Mouse (Mus musculus) ES-E14 (cell line): ENCODE data around the gene Zfyve1. TPM values are rescaled to one million over a fixed set of nuclear protein-coding genes. Genes with fewer than 3 reads are reported as not detected.

Source experiments
- DNase-seq: peaks from one replicate; pipeline ENCODE4 v3.0.0-alpha.2; 2013; ENCODE audit warnings: low read depth, low spot score
- H3K27ac ChIP-seq: 2 replicates; pipeline ENCODE4 v1.5.1; 2012; ENCODE audit warnings: low read depth, mild to moderate bottlenecking, low read length, moderate library complexity, mixed read lengths; ENCODE audit not compliant: poor library complexity, insufficient read depth, severe bottlenecking
- H3K36me3 ChIP-seq: 2 replicates; pipeline ENCODE4 v1.6.1; 2012; ENCODE audit warnings: mild to moderate bottlenecking, low read length, moderate library complexity, mixed read lengths; ENCODE audit not compliant: control insufficient read depth, poor library complexity, insufficient read depth, severe bottlenecking
- H3K4me1 ChIP-seq, 2 experiments: fragments of 150-350 bp in 1 of 2; sonication (generic) in 1 of 2; 2 replicates each; pipeline ENCODE4 v1.6.1; 2012; ENCODE audit warnings: low read length in 2 of 2, mild to moderate bottlenecking in 1 of 2, mixed read lengths in 1 of 2; ENCODE audit not compliant: control insufficient read depth in 2 of 2, insufficient read depth in 2 of 2, poor library complexity in 1 of 2
- H3K4me3 ChIP-seq, 2 experiments: fragments of 150-350 bp in 1 of 2; sonication (generic) in 1 of 2; 2 replicates each; pipeline ENCODE4 v1.5.1; 2012; ENCODE audit warnings: low read length in 2 of 2, low read depth in 1 of 2, mild to moderate bottlenecking in 1 of 2, mixed read lengths in 1 of 2; ENCODE audit not compliant: insufficient read depth in 1 of 2, poor library complexity in 1 of 2, severe bottlenecking in 1 of 2
- H3K9ac ChIP-seq: 2 replicates; pipeline ENCODE4 v1.6.1; 2012; ENCODE audit warnings: low read depth, mild to moderate bottlenecking, low read length, mixed read lengths; ENCODE audit not compliant: poor library complexity, insufficient read depth, severe bottlenecking
- H3K9me3 ChIP-seq: fragments of 150-350 bp; sonication (generic); 2 replicates; pipeline ENCODE4 v1.6.1; 2012; ENCODE audit warnings: low read depth, mild to moderate bottlenecking, low read length; ENCODE audit not compliant: control insufficient read depth, insufficient read depth
- CHD2 ChIP-seq: IDR thresholded peaks from 2 replicates; pipeline ENCODE4 v1.6.1; 2014; ENCODE audit warnings: mild to moderate bottlenecking, low read depth, low read length, inconsistent platforms
- HCFC1 ChIP-seq: IDR thresholded peaks from 2 replicates; pipeline ENCODE4 v1.6.1; 2012; ENCODE audit warnings: low read length, inconsistent platforms, borderline replicate concordance; ENCODE audit not compliant: insufficient read depth
- MAFK ChIP-seq: IDR thresholded peaks from 2 replicates; pipeline ENCODE4 v1.6.1; 2014; ENCODE audit warnings: mild to moderate bottlenecking, low read depth, low read length, inconsistent platforms; ENCODE audit not compliant: insufficient read depth
- ZC3H11A ChIP-seq: IDR thresholded peaks from 2 replicates; pipeline ENCODE4 v1.6.1; 2012; ENCODE audit warnings: low read depth, mild to moderate bottlenecking, inconsistent platforms, low read length, borderline replicate concordance
- ZNF384 ChIP-seq: IDR thresholded peaks from 2 replicates; pipeline ENCODE4 v1.6.1; 2012; ENCODE audit warnings: low read depth, low read length, inconsistent platforms
- in situ Hi-C, 2 experiments: fragments of 600-800 bp; cut with MboI; formaldehyde crosslinking; loops; one replicate each; pipeline ENCODE4 v1.15.1; 2025; ENCODE audit warnings: low sequenced_read_pairs in 2 of 2, inconsistent platforms in 1 of 2; ENCODE audit not compliant: unreplicated experiment in 2 of 2
- total RNA-seq: library from RNA; depleted of rRNA; stranded (reverse); fragments of 300-350 nt; gene quantifications from 2 replicates; pipeline ENCODE4 v1.2.3, GENCODE M21; 2012

Gene Zfyve1
- total RNA-seq, 1 experiment: 38.2 TPM

GRCm38 (mm10) chr12:83514216-83514615 is 82.8 kb downstream of the Zfyve1 start:
- no peaks in the 10 kb centered on the region for H3K9me3 ChIP-seq
- H3K4me1 ChIP-seq: peaks cover 13 to 24% of the 10 kb centered on the region in 2 experiments
- no peaks in the 10 kb centered on the region for H3K36me3 ChIP-seq
- DNase-seq: no peak
- in situ Hi-C loops: no loop called here
- TF ChIP-seq CHD2: no peak
- TF ChIP-seq ZNF384: no peak
- TF ChIP-seq HCFC1: no peak
- no peak for TF ChIP-seq ZC3H11A
- TF ChIP-seq MAFK: no peak
- H3K9ac ChIP-seq: no peak overlapping the region
- no peak overlapping the region for H3K27ac ChIP-seq
- H3K4me3 ChIP-seq: no peak overlapping the region

GRCm38 (mm10) chr12:83513185-83513584 is 83.8 kb downstream of the Zfyve1 start:
- H3K27ac ChIP-seq: no peak overlapping the region
- DNase-seq: no peak
- in situ Hi-C loops: no loop called here

DNA sequence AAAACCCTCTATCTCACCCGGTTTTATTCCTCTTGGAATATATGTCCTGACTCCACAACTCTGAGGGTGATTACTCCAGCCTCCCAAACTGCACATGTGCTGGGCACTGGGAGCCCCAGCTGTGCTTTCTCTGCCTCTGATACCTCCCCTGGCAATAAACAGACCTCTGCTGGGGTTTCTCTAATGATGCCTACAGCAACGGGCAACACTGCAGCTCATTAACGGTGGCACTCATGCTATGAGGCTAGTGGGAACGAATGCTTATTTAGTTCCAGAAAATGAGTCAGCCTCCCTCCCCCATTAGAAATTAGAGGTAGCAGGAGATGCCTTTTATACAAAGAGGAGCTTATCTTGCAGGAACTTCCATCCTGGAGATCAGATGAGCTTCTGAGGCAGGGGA is 84.2 kb downstream of the Zfyve1 start:
- DNase-seq: no peak
- no peak for TF ChIP-seq ZC3H11A
- no peak for TF ChIP-seq CHD2
- no peak for TF ChIP-seq HCFC1
- no peak for TF ChIP-seq ZNF384
- no peak for TF ChIP-seq MAFK
- Histone ChIP-seq H3K9me3 (no peaks in the 10 kb centered on the region), H3K4me1 (peaks cover 10 to 22% of the 10 kb centered on the region in 2 experiments), H3K36me3 (no peaks in the 10 kb centered on the region), H3K9ac (no peak overlapping the region), H3K27ac (no peak overlapping the region), H3K4me3 (no peak overlapping the region)
- in situ Hi-C loops: no loop called here

More at GRCm38 (mm10) chr12:83513185-83513584, 83.8 kb downstream of the Zfyve1 start:
- Histone ChIP-seq H3K4me3 (no peak overlapping the region), H3K36me3 (no peaks in the 10 kb centered on the region), H3K9ac (no peak overlapping the region), H3K4me1 (peaks cover 10 to 20% of the 10 kb centered on the region in 2 experiments), H3K9me3 (no peaks in the 10 kb centered on the region)
- no peak for TF ChIP-seq CHD2
- TF ChIP-seq HCFC1: no peak
- no peak for TF ChIP-seq ZNF384
- TF ChIP-seq ZC3H11A: no peak
- no peak for TF ChIP-seq MAFK

DNA sequence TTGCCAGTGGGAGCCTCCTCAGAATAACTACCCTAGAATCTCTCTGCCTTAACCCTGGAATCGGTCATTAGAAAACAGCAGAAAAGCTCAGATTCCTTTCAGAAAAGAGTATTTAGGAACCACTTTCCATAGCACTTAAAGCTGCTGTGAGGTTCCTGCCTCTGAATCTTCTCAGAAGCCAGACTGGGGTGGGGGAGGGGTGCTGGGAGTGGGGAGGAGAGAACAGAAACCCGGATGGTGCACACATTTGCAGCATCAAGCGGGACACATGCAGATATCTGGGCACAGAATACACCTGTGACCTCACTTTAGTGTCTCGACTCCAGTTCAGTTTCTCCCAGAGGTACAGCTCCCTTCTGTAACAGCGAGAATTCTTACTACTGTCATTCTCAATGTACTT is 86.4 kb downstream of the Zfyve1 start:
- H3K9ac ChIP-seq: no peak overlapping the region
- H3K27ac ChIP-seq: no peak overlapping the region
- TF ChIP-seq CHD2: no peak
- TF ChIP-seq ZNF384: no peak
- no peak for TF ChIP-seq ZC3H11A
- TF ChIP-seq HCFC1: no peak
- no peak for TF ChIP-seq MAFK
- H3K9me3 ChIP-seq: no peaks in the 10 kb centered on the region
- no peak for DNase-seq
- peaks cover 2 to 18% of the 10 kb centered on the region in 2 experiments; a peak in 2 of 4 replicates for H3K4me1 ChIP-seq
- H3K4me3 ChIP-seq: no peak overlapping the region
- in situ Hi-C loops: no loop called here
- H3K36me3 ChIP-seq: no peaks in the 10 kb centered on the region

- no peak for DNase-seq
- in situ Hi-C loops: no loop called here
- 0 out of 4 replicates have a peak overlapping the region, but pooled peaks of 1 of the 2 experiments have one; percentile 29 for H3K4me3 ChIP-seq
Observed at GRCm38 (mm10) chr12:83506543-83506942, 90.5 kb downstream of the Zfyve1 start.

More at GRCm38 (mm10) chr12:83506543-83506942, 90.5 kb downstream of the Zfyve1 start:
- Histone ChIP-seq H3K4me1 (peaks cover 2 to 8% of the 10 kb centered on the region in 2 experiments; a peak in 1 of 4 replicates), H3K36me3 (no peaks in the 10 kb centered on the region), H3K9me3 (no peaks in the 10 kb centered on the region), H3K27ac (no peak overlapping the region), H3K9ac (peak overlapping the region; percentile 44)
- TF ChIP-seq ZNF384 (no peak), CHD2 (no peak), ZC3H11A (no peak), HCFC1 (no peak), MAFK (no peak)
